Mouse (Mus musculus) hindlimb bud, embryonic 11.5 days (tissue): ENCODE measurements around the gene Spice1.

Experiments used
- DNase-seq: peaks from one replicate; pipeline ENCODE4 v3.0.0-alpha.2; 2012; ENCODE audit warnings: low read depth, low spot score; ENCODE audit errors: extremely low spot score

Gene Spice1

GRCm38 (mm10) chr16:44347071-44347901 lies at the start of gene Spice1:
Spice1 (plus strand) TSS chr16:44347121.
- DNase-seq: peak; percentile 54

DNA sequence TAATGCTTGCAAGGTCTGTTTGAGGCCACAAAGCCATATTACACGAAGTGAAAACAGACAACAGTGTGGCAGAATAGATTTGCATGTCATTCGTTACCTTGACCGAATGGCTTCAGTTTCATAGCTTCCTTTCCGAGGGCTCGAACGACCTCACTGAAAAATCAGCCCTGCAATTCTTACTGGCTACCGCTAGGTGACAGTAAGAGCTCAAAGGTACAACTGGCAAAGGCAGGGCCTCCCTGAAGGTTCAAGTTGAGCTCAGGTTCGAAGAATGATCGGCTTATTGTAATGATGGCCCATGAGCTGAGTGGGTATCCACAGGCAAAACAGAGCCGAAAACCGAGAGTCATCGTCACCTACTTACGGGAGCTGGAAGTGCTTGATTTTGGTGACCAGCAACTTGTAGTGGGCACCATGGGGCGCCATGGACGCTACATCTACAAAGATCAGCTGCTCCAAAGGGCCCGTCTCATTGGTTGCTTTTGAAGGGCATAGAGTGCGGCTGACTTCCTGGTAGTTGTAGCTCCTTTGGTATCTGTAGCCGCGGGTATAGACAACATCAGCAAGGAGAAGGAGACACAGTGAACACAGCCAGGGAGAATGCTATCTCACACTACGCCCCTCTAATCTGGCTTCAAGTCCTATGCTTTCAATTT lies 47.4 kb upstream of the Spice1 start:
- DNase-seq: no peak

- no peak for DNase-seq
Observed at GRCm38 (mm10) chr16:44302126-44302892, 44.6 kb upstream of the Spice1 start.

DNA sequence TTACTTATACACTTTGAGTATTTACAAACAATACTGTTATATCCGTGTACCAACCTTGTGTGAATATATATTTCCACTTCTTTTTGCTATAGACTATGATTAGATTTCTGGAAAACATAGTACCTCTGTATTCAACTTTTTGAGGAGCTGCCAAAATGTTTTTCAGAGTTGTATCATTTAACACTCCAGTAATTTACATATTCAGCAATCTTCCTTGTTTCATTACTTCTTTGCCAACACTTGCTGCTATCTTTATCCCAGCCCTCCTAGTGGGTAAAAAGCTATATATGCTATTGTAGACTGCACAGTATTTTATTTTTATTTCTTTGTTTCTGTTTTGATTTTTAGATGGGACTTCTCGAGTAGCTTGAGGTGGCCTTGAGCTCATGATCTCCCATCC lies 43.1 kb upstream of the Spice1 start:
- no peak for DNase-seq

DNA sequence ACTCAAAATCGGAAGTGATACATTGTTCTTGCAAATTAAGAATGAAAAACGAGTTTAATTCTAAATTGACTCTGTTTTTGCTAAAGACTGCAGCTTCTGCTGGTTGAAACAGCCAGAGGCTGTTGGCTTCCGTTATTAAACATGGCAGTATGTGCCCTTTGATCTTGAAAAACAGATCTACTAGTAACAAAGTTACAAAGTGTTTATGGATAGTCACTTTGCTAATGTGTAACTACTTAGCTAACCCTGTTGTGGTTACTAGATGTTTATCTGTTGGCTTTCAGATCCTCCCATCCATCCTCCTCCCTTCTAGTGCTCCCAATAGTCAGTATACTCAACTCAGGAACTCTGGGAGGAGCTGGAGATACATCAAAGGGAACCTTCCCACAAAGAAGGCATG lies 41.3 kb upstream of the Spice1 start:
- no peak for DNase-seq

- no peak for DNase-seq
Observed at GRCm38 (mm10) chr16:44313422-44313821, 33.5 kb upstream of the Spice1 start.

- no peak for DNase-seq
Observed at GRCm38 (mm10) chr16:44316350-44316749, 30.6 kb upstream of the Spice1 start.

DNA sequence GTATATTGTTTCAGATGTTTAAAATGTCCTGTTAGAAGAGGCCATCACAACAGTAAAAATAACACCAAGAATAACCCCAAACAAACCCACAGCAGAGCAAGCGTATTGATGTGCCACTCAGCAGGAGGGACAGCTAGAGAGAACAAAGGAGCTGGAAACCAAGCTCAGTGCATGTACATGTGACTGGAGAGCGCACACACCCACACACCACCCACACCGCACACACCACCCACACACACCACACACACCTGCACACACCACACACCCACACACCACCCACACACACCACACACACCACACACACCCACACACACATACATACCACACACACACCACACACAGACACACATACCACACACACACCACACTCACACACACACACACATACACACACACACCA lies 26.7 kb upstream of the Spice1 start:
- DNase-seq: no peak

DNA sequence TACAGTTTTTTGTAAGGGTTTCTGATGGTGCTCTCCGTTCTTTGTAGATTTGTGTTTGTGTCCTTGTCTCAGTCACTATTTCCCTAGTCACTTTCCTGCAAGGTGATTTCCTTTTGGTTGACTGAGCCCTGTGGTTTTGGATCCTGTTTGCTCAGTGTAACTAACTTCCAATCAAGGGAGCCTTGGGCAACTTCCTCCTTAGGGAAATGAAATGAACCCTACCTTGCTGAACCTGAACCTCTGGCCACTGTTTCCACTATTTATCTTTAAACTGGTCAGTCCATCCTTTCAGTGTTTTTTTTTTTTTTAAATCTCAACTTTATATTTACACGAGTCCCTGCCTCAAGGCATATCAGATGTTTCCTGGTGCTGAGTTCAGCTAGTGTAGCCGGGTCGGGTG lies 18.3 kb upstream of the Spice1 start:
- no peak for DNase-seq

GRCm38 (mm10) chr16:44330657-44331056 lies 16.3 kb upstream of the Spice1 start:
- DNase-seq: no peak

- DNase-seq: no peak
Observed at GRCm38 (mm10) chr16:44331154-44331553, 15.8 kb upstream of the Spice1 start.

GRCm38 (mm10) chr16:44331671-44331994 lies 15.3 kb upstream of the Spice1 start:
- no peak for DNase-seq

DNA sequence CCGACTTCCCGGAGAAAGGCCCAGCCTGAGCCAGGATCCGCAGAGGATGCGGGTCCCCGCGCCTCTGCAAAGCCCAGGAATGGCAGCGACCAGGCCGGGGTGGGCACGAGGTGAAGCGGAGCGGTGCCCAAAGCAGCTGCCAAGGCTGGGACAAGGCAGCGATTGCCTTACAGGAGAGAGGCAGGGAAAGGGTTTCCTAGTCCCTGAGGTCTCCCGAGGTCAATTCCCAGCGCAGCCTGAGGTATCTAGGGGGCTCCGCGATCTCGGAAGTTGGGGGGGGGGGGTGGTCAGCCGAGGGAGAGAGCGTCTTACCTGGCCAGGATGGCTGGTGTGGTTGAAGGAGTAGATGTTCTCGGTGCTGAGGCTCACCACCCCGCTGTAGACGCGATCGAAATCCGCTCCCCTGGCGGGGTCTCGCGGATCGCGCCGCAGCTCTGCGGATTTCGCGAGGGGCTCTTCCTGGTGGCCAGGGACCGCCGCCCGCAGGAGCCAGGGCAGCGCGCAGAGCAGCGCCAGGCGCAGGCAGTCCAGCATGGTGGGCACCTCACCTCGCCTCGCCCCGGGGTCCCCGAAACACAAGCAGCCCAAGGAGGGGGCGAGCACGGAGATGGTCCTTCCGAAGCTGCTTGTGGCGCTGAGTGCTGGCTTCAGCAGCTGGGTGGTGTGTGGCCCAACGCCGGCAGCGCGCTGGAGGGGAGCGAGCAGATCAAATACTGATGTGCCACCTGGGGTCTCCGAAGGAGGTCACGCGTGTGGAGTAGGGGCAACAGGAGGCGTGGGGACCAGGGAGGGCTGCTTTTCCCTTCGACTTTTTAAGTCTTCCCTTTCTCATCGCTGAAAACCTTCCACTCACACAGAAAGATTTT lies 14.7 kb upstream of the Spice1 start:
- no peak for DNase-seq

GRCm38 (mm10) chr16:44332861-44333284 lies 14.0 kb upstream of the Spice1 start, which contains the start of gene Sidt1:
Sidt1 (minus strand) TSS chr16:44333196.
- no peak for DNase-seq

- no peak for DNase-seq
Observed at GRCm38 (mm10) chr16:44337541-44337940, 9.4 kb upstream of the Spice1 start.

DNA sequence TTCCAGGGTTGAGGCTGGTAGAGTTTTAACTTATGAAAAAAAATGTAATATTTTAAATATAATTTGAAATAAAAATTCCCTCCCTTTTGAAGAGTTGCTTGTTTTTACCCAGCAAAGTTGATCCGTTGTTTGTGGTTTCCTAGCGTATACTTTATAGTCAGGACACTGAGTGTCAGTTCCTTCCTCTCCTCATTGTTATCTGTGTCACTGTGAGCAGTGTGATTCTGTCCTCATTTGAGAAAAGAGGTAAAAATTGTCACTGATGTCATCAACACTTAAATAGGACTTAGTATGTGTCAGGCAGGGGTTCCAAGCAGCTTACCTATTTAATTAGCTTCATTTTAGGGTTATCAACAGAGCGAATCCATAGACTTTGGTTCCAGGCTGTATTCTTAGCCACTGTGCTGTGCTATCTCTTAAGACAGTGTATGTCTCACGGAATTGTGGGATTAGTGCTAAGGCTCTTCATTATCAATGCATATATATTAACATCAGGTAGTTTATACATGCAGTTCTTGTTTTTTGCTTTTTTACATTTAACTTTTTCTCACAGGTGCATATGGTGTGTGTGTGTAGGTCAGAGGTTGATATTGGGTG lies 3.0 kb downstream of the Spice1 start:
- no peak for DNase-seq

DNA sequence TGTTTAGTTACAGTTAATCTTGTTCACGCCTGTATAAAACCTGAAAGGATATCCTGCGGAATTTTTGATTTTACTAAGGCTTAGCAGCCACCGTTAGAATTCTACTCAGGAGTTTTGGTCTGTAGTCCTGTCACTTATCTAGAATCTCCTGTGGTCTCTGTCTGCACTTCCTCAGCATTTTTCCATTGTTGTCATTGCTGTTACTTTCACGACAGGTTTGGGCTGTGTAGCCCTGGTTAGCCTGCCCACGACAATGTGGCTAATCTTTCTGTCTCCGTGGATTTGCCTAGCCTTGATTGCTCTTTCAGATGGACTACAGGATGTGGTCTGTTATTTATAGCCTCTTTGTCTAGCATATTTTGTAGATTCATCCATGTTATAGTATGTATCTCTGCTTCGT lies 9.4 kb downstream of the Spice1 start:
- DNase-seq: no peak

DNA sequence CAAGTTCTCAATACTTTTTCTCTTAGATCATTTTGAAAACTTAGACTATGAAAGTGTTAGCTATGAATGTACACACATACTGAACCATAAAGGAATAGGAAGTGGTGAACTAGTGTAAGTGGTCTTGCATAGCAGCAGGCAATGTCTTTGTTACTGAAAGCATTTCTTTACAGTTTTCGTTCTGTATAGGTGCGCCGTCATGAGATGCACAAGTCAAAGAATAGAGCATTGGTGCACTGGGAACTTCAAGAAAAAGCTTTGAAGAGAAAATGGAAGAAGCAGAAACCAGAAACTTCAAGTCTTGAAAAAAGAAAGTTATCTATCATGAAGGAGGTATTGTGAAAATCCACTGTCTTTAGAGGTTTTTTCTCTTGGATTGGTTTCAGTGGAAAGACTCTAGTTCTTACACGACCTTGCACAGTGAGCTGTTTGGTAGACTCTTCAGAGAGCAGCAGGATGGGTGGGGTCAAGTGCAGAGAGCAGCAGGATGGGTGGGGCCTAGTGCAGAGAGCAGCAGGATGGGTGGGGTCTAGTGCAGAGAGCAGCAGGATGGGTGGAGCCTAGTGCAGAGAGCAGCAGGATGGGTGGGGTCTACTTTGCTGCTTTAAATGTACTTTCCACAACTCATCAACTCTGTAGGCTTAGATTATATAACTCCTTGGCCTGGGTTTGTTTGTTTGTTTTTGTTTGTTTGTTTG lies 10.8 kb downstream of the Spice1 start:
- DNase-seq: no peak

GRCm38 (mm10) chr16:44361921-44362890 lies 15.3 kb downstream of the Spice1 start:
- no peak for DNase-seq
